ENCODE assay signal across 8 mouse cellular contexts in genomic region chr11:57426046-57426805, GRCm38 (mm10).
DNase-seq lines count a peak whose midpoint lies in the region; ATAC-seq and TF ChIP-seq lines count a peak whose summit lies in the region.

No protein-coding gene starts in this region.

- no peak for ATAC-seq in hindbrain, postnatal 0 days
- ATAC-seq in hindbrain, embryonic 13.5 days (ENCODE audit: low FRiP score): no peak
- ATAC-seq in forebrain, embryonic 13.5 days: no peak

- no peaks in the 10 kb centered on the region for H3K4me1 ChIP-seq in hindbrain, postnatal 0 days (ENCODE audit: insufficient read depth, low read length)
- no peaks in the 10 kb centered on the region for H3K4me1 ChIP-seq in hindbrain, embryonic 13.5 days (replicated peaks)
- no peaks in the 10 kb centered on the region for H3K4me1 ChIP-seq in forebrain, embryonic 13.5 days

- TF ChIP-seq CTCF in hindbrain, postnatal 0 days (IDR thresholded peaks at IDR 0.05; ENCODE audit: low read depth): peak; percentile 46

- H3K9me3 ChIP-seq in hindbrain, postnatal 0 days (ENCODE audit: low read length): no peaks in the 10 kb centered on the region
- no peaks in the 10 kb centered on the region for H3K9me3 ChIP-seq in hindbrain, embryonic 13.5 days
- H3K9me3 ChIP-seq in forebrain, embryonic 13.5 days (replicated peaks): no peaks in the 10 kb centered on the region

- no peak overlapping the region for H3K9ac ChIP-seq in hindbrain, postnatal 0 days (replicated peaks; ENCODE audit: low read length)
- no peak overlapping the region for H3K9ac ChIP-seq in hindbrain, embryonic 13.5 days
- H3K9ac ChIP-seq in forebrain, embryonic 13.5 days: no peak overlapping the region

- H3K4me3 ChIP-seq in hindbrain, postnatal 0 days (ENCODE audit: low read length): no peak overlapping the region
- no peak overlapping the region for H3K4me3 ChIP-seq in hindbrain, embryonic 13.5 days
- no peak overlapping the region for H3K4me3 ChIP-seq in forebrain, embryonic 13.5 days

- no peak overlapping the region for H3K4me2 ChIP-seq in hindbrain, postnatal 0 days (ENCODE audit: low read depth, low read length)
- no peak overlapping the region for H3K4me2 ChIP-seq in hindbrain, embryonic 13.5 days
- H3K4me2 ChIP-seq in forebrain, embryonic 13.5 days: no peak overlapping the region

- H3K27me3 ChIP-seq in hindbrain, postnatal 0 days (ENCODE audit: insufficient read depth, low read length): no peaks in the 10 kb centered on the region
- H3K27me3 ChIP-seq in hindbrain, embryonic 13.5 days: no peaks in the 10 kb centered on the region
- H3K27me3 ChIP-seq in forebrain, embryonic 13.5 days: no peaks in the 10 kb centered on the region

- WGBS in hindbrain, postnatal 0 days: 57% methylated on average over 12 of the region's 12 CpGs
- WGBS in hindbrain, embryonic 13.5 days: 53% methylated on average over 12 of the region's 12 CpGs
- 68% methylated on average over 12 of the region's 12 CpGs for WGBS in forebrain, embryonic 13.5 days

- H3K36me3 ChIP-seq in hindbrain, postnatal 0 days (ENCODE audit: insufficient read depth, low read length): no peaks in the 10 kb centered on the region
- no peaks in the 10 kb centered on the region for H3K36me3 ChIP-seq in hindbrain, embryonic 13.5 days
- no peaks in the 10 kb centered on the region for H3K36me3 ChIP-seq in forebrain, embryonic 13.5 days (ENCODE audit: poor library complexity, severe bottlenecking)

- DNase-seq in hindbrain, postnatal 0 days (ENCODE audit: low spot score): no peak
- peak; percentile 42 to 64 for DNase-seq in CD8-positive naive resting alpha-beta T cell, adult 2 months (ENCODE audit: low read depth in 2 of 2, low spot score in 2 of 2)
- DNase-seq in WW6 (ENCODE audit: low read depth, low spot score): peak; percentile 14
- peak; percentile 64 for DNase-seq in kidney, postnatal 10 days
- peak; percentile 35 for DNase-seq in retina, postnatal 1 day
- no peak for DNase-seq in ovary, postnatal 10 days (ENCODE audit: low spot score)

- H3K27ac ChIP-seq in hindbrain, postnatal 0 days: no peak overlapping the region
- H3K27ac ChIP-seq in hindbrain, embryonic 13.5 days: no peak overlapping the region
- no peak overlapping the region for H3K27ac ChIP-seq in forebrain, embryonic 13.5 days

Comparison
In these comparisons a context has a peak if more than half of its experiments do, and no peak if none do; other contexts are left out.
1. DNase-seq: peak in CD8-positive naive resting alpha-beta T cell, adult 2 months (2 of 2), WW6 (single experiment), kidney, postnatal 10 days (single experiment) and retina, postnatal 1 day (single experiment); none in hindbrain, postnatal 0 days (single experiment) and ovary, postnatal 10 days (single experiment).